Mouse (Mus musculus) embryonic facial prominence, embryonic 10.5 days (tissue): ENCODE results near the gene Gli2. TPM values are rescaled to one million over a fixed set of nuclear protein-coding genes. Genes with fewer than 3 reads are reported as not detected.
A peak's percentile ranks its signal among the peaks of the same experiment; 100 is the strongest.

ENCODE experiments used
- DNase-seq: peaks from one replicate; pipeline ENCODE4 v3.0.0-alpha.2; 2017; ENCODE audit warnings: low spot score
- H3K27ac ChIP-seq: fragments of 300-500 bp; sonication (generic); replicated peaks from 2 replicates; pipeline ENCODE4 v1.5.1; 2016; ENCODE audit warnings: mild to moderate bottlenecking
- H3K27me3 ChIP-seq: fragments of 300-500 bp; sonication (generic); replicated peaks from 2 replicates; pipeline ENCODE4 v1.6.1; 2016; ENCODE audit warnings: low read depth, mild to moderate bottlenecking; ENCODE audit not compliant: poor library complexity, severe bottlenecking
- H3K36me3 ChIP-seq: fragments of 300-500 bp; sonication (generic); replicated peaks from 2 replicates; pipeline ENCODE4 v1.6.1; 2016; ENCODE audit warnings: mild to moderate bottlenecking, moderate library complexity
- H3K4me1 ChIP-seq: fragments of 300-500 bp; sonication (generic); 2 replicates; pipeline ENCODE4 v1.6.1; 2016
- H3K4me3 ChIP-seq: fragments of 300-500 bp; sonication (generic); 2 replicates; pipeline ENCODE4 v1.5.1; 2016; ENCODE audit warnings: mild to moderate bottlenecking, moderate library complexity
- H3K9me3 ChIP-seq: fragments of 300-500 bp; sonication (generic); 2 replicates; pipeline ENCODE4 v1.6.1; 2016; ENCODE audit warnings: mild to moderate bottlenecking
- WGBS: fragments of 180-500 bp; shearing (Covaris S2); methylation state at CpG from one replicate; pipeline ENCODE4 v1.1.7; 2016; 5-methylcytosine and 5-hydroxymethylcytosine counted together
- polyA plus RNA-seq: library from polyadenylated mRNA; unstranded; fragments of >200 nt; fragmentation: Nextera tagmentation; extraction: Ambion mirVana; gene quantifications from 2 replicates; pipeline ENCODE4 v1.2.1, GENCODE M21; 2016

Gene Gli2
- polyA plus RNA-seq, 1 experiment from 2014 or later, result 14.1 TPM

DNA sequence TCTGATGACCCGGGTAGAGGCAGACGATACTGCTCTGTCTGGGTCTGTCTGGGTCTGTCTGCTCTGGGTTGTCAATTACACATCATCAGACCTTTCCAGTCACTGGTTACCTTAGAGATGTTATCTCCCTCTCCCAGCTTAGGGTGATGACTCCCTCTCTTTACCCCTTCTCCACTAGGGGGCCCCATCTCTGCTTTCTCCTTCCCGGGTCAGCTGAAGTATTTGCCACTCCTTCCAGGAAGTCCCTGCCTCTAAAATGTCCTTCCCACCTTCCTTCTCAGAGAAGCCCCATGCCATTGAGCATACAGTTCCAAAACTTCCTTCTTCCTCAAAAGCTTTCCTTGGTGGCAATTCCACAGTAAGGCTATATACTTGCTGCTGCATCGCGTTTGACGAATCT is 21.5 kb upstream of the Gli2 start:
- no peak for DNase-seq
- Histone ChIP-seq H3K27ac (no peak overlapping the region), H3K4me3 (no peak overlapping the region), H3K36me3 (no peaks in the 10 kb centered on the region), H3K27me3 (peaks cover 36% of the 10 kb centered on the region), H3K9me3 (no peaks in the 10 kb centered on the region), H3K4me1 (peaks cover 5% of the 10 kb centered on the region; the same call in 1 of the 2 replicates)
- 68% methylated on average over 6 of the region's 6 CpGs for WGBS

DNA sequence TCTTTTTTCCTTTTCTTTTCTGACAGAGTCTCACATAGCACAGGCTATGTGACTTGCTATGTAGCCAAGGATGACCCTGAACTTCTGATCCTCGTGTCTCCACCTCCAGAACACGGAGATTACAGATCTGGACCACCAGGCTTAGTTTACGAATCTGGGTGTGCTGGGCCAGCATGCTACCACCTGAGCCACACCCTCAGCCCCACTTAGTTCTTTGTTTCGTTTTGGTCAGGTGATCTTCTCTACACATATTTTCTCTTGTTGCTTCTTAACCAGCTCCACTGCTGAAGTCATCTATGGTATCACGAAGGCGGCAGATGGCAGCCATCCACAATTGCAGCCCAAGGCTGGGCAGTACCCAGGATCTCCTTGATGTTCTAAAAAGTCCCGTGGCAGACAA is 20.5 kb upstream of the Gli2 start:
- Histone ChIP-seq H3K36me3 (no peaks in the 10 kb centered on the region), H3K4me3 (no peak overlapping the region), H3K4me1 (peaks cover 5% of the 10 kb centered on the region; the same call in 1 of the 2 replicates), H3K27ac (no peak overlapping the region), H3K27me3 (peaks cover 36% of the 10 kb centered on the region), H3K9me3 (no peaks in the 10 kb centered on the region)
- WGBS, result 90% methylated on average over 7 of the region's 7 CpGs
- DNase-seq, result no peak

DNA sequence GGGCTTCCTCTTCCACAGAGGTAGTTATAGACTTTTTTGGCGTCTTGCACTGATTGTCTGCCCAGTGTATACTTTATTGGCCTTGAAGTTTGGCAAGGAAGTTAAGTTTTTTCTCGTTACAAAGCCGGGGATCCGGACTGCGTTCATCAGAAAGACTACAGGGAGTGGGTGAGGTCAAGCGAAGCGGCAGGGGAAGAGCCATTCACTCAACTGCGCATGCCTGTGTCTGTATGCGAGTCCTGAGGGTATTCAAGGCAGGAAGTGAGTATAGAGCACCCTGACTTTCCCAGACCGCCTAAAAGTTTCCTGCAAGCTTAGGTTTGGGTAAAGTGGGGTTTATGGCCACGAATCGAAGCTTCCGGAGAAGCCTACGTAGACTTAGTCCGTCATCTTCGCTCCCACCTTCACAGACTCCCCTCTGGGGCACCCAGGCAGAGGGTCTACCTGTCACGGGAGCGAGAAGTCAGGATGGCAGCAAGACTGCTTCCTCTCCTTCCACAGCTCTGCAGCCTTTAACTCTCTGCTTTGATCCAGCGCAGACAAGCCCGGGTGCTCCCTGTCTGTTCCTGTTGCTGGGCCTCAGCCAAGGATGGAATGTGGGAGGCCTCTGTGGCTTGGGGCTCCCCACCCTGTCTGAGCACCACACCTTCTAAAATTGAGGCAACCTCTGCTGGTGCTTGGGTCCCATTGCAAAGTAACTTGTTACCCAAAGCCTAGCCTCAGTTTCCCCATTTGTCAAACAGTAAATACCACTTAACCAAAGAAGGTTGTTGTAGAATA is 11.7 kb upstream of the Gli2 start:
- WGBS, result 80% methylated on average over 20 of the region's 20 CpGs
- no peaks in the 10 kb centered on the region; the same call in 1 of the 2 replicates for H3K4me1 ChIP-seq
- no peak overlapping the region for H3K27ac ChIP-seq

DNA sequence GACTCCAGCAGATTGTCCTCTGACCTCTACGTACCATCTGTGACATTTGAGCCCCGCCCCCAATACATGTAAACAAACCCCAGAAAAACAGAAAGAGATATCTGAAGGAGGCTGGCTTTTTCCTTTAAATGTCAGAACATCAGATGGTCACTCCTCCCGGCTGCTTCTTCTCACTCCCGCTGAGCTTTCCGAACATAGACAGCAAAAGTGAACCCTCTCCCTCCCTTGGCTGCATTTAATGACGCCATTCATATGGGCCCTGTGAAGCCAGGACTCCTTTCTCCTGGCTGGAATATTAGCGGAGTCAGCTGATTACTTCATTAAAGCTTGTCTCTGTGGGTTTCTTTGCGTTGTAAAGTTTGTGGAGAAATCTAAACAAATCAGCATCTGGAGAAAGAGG is 3.1 kb upstream of the Gli2 start:
- H3K27me3 ChIP-seq, result peaks cover 10% of the 10 kb centered on the region; the same call in 1 of the 2 replicates
- WGBS, result 65% methylated on average over 8 of the region's 8 CpGs
- no peaks in the 10 kb centered on the region for H3K36me3 ChIP-seq
- no peak overlapping the region for H3K27ac ChIP-seq
- H3K9me3 ChIP-seq, result no peaks in the 10 kb centered on the region
- no peak overlapping the region for H3K4me3 ChIP-seq
- DNase-seq, result no peak
- H3K4me1 ChIP-seq, result peaks cover 39% of the 10 kb centered on the region

More for the DNA sequence above, 11.7 kb upstream of the Gli2 start:
- H3K9me3 ChIP-seq, result no peaks in the 10 kb centered on the region
- H3K36me3 ChIP-seq, result no peaks in the 10 kb centered on the region
- DNase-seq, result no peak
- H3K27me3 ChIP-seq, result no peaks in the 10 kb centered on the region
- H3K4me3 ChIP-seq, result no peak overlapping the region

DNA sequence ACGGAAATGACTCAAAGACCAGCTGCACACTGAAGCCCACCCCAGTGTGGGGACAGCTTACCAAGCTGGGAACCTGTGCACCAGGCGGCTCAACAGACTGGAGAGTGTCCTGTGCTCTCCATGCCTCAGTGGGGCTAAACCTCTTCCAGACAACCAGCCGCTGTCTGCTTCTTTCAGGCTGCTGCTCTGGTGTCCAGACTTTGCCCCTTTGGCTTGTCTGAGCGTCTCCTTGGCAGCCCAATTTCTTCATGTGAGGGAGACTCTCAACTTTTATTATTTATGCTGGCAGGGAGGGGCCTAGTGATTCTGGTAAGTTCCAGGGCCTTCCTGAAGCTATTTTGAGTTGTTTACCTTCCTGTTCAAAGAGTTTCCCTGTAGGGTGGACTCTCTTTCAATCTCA is 2.4 kb upstream of the Gli2 start:
- Histone ChIP-seq H3K36me3 (no peaks in the 10 kb centered on the region), H3K4me3 (no peak overlapping the region), H3K27ac (peak overlapping the region; percentile 44; the same call in 1 of the 2 replicates), H3K9me3 (no peaks in the 10 kb centered on the region), H3K4me1 (peaks cover 46% of the 10 kb centered on the region), H3K27me3 (peaks cover 13% of the 10 kb centered on the region; the same call in 1 of the 2 replicates)
- WGBS, result 86% methylated on average over 4 of the region's 4 CpGs
- no peak for DNase-seq

DNA sequence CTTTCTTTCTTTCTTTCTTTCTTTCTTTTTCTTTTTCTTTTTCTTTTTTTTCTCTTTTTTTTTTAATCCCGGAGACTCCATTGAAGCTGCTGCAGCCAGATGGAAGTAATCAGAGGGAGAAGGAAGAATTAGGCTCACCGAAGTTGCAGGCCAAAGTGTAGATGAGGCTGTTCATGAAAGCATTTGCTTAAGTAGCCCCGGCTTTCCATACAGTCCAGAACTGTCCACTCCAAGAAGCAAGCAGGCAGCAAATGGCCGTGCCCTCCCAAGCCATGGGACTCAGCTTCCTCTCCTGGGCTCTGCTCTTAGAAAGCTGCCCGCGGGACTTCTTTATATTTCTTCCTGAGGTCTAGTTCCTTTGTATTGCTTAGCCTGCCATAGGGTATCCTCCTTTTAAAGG is 1.0 kb upstream of the Gli2 start:
- Histone ChIP-seq H3K27me3 (peaks cover 17% of the 10 kb centered on the region), H3K36me3 (no peaks in the 10 kb centered on the region), H3K27ac (peak overlapping the region; percentile 98), H3K4me3 (peak overlapping the region; percentile 75), H3K9me3 (no peaks in the 10 kb centered on the region), H3K4me1 (peaks cover 59% of the 10 kb centered on the region)
- 20% methylated on average over 6 of the region's 6 CpGs for WGBS
- peak; percentile 48 for DNase-seq

DNA sequence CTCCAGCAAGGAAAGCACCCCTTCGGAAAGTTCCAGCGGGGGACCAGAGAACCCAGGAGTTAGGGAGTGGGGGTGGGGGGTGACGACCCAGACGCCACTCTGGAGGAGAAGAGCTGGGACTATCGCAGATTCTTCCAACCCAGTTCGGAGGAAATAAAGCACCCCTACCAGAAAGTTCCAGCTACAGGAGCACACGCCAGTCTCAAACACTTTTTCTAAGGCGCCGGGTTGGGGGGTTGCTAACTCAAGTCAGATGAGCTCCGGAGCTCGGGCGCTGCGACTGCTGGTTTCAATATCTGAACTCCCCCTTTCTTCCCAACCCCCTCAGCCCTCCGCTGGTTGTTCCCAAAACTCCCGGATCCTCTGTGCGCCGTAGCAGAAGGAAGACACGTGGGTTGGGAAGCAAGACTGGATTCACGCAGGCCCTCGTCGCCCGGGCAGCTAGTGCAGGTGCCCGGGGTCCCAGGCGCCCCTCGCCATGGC is 494 bp upstream of the Gli2 start:
- H3K27me3 ChIP-seq, result peaks cover 17% of the 10 kb centered on the region
- H3K4me1 ChIP-seq, result peaks cover 65% of the 10 kb centered on the region
- H3K9me3 ChIP-seq, result no peaks in the 10 kb centered on the region
- DNase-seq, result peak; percentile 87
- H3K4me3 ChIP-seq, result peak overlapping the region; percentile 75
- peak overlapping the region; percentile 98 for H3K27ac ChIP-seq
- under 1% methylated on average over 25 of the region's 25 CpGs for WGBS
- no peaks in the 10 kb centered on the region for H3K36me3 ChIP-seq

DNA sequence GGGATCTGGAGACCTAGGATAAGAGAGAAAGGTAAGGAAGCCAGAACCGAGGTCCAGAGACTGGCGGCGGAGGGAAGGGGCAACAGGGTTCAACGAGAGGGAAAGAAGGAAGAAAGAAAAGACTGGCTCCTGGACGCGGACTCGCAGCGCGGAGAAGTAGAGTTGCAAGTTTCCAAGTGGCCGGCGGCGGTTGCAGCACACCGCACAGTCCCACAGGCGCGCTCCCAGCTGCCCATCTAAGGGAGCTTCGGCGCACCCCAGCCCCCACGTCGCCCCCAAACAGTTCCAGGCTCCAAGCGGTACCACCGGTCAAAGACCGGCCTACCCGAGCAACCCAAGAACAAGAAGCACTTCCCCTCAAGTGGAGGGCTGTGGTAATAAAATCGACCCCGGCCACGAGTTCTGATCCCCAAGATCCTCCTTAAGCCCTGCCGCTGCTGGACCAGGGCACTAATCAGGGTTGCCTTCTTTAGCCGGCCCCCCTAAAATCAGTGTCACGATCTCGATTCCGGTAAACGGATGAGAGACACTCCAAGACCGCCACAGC is 715 bp downstream of the Gli2 start:
- Histone ChIP-seq H3K27ac (peak overlapping the region; percentile 98), H3K9me3 (no peaks in the 10 kb centered on the region), H3K4me3 (peak overlapping the region; percentile 75), H3K27me3 (peaks cover 17% of the 10 kb centered on the region), H3K4me1 (peaks cover 77% of the 10 kb centered on the region), H3K36me3 (no peaks in the 10 kb centered on the region)
- WGBS, result under 1% methylated on average over 33 of the region's 33 CpGs
- DNase-seq, result peak; percentile 76

DNA sequence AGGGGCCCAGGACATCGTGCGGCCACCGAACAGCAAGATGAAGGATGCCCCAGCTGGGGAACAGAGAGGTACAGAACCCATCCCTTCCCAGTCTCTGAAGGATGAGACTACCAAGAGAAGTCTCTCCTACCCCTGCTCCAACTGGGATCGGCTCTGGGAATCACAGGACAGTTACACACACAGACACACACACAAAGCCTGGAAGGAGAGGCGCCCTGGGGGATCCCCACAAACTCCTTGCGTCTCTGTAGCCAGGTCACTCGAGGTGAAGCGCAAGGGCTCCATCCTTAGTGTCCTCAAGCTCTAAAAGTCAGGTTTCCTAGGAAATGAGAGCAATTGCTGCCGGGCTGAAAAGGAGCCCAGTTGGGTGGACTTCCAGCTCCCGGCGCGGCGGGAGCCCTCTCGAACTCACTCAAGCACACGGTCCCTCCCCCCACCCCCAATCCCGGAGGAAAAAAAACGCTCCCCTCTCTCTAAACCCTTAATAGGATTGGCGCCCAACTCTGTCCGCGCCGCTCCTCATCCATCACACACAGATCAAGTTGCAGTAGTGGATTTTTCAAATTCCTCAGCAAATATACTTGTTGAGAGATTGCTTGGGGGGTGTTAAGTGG is 1.4 kb downstream of the Gli2 start:
- Histone ChIP-seq H3K4me1 (peaks cover 83% of the 10 kb centered on the region), H3K36me3 (no peaks in the 10 kb centered on the region), H3K27ac (peak overlapping the region; percentile 98), H3K4me3 (peak overlapping the region; percentile 75), H3K9me3 (no peaks in the 10 kb centered on the region), H3K27me3 (peaks cover 17% of the 10 kb centered on the region)
- under 1% methylated on average over 21 of the region's 21 CpGs for WGBS
- peak; percentile 75 for DNase-seq

DNA sequence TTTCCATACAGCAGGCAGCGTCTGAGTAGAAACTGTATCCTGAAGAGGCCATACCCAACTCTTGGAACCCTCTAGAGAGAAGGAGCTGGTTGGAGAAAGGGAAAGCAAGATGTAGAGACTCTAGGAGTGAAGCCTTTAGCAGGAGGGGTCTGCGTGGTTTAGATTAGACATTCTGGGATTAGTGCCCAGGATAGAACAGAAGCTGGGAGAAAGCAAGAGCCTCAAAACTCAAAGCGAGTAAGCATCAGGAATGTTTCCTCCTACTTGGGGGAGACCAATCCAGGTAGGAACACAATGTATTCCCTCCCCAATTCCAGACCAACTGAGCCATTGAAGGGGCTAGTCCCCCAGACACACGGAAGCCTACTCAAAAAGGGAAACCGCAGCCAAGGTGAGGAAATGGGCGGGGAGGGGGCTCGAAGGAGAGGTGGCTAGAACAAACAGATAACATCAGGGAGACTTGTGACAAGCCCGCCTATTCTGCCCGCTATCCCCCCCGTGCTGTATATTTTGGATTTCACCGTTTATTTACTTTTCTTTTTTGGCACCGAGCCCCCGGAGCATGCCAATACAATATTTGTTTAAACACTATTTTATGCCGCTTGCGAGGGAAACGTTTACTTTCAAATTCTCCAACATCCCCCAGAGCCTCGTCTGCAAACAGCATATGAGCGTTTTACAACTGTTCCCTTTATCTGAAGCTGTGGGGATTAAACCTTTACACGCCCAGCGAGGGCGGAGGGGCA is 2.1 kb downstream of the Gli2 start:
- DNase-seq, result no peak
- WGBS, result 5% methylated on average over 21 of the region's 21 CpGs
- H3K36me3 ChIP-seq, result no peaks in the 10 kb centered on the region

DNA sequence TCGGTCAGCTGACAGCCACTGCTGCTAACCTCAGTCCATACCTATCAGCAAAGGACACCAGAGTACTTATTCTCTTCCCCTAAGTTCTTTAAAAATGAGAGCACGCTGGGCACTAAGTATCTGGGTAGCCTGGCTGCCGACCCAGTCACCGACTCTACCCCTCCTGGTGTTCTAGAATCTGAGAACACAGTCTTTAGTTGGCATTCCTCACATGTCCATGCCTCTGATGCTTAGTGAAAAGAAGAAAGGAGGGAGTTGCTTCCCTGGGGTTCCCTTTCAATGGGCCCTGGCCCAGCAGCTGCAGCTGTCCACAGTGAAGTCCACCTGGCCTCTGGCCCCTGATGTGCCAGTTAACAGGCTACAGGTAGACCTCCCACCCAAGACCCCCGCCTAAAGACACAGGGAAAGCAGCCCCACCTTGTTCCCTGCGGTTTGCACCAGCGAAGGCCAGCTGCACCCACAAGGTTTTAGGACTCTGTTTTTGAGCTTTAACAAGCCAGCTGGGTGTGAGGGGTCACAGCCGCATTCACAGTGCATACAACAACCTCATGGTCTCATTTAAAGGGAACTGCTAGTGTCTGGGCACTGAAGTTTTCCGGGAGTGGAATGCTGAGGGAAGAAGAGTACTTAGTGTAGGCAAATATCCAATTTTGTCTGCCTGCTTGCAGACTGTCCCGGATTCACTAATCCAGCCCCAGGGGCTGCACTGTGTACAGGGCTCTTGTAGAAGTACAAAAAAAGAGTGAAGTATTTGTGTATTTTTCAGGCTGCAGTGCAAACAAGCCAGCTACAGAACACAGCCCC is 3.4 kb downstream of the Gli2 start:
- peak; percentile 32 for DNase-seq
- 10% methylated on average over 10 of the region's 10 CpGs for WGBS
- Histone ChIP-seq H3K27ac (peak overlapping the region; percentile 98), H3K9me3 (no peaks in the 10 kb centered on the region), H3K4me1 (peaks cover 85% of the 10 kb centered on the region), H3K27me3 (peaks cover 22% of the 10 kb centered on the region), H3K36me3 (peaks cover 5% of the 10 kb centered on the region; the same call in 1 of the 2 replicates), H3K4me3 (peak overlapping the region; percentile 75)

More for the DNA sequence above, 2.1 kb downstream of the Gli2 start:
- H3K27me3 ChIP-seq, result peaks cover 17% of the 10 kb centered on the region
- H3K4me3 ChIP-seq, result peak overlapping the region; percentile 75
- H3K4me1 ChIP-seq, result peaks cover 85% of the 10 kb centered on the region
- H3K27ac ChIP-seq, result peak overlapping the region; percentile 98
- H3K9me3 ChIP-seq, result no peaks in the 10 kb centered on the region
